In the genomic region with DNA sequence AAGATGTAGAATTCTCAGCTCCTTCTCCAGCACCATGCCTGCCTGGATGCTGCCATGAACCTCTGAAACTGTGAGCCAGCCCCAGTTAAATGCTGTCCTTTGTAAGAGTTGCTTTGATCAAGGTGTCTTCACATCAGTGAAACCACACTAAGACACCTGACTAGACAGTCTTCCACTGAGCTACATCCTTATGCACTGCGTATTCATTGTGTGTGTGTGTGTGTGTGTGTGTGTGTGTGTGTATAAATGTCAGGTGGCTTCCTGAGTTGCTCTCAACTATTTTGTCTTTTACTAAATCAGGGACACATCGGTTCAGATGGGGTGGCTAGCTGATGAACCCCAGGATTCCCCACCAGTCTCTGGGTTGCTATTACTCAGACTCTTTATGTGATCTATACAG, we compare ENCODE assay signal across 29 mouse cellular contexts. TPM values are rescaled to one million over a fixed set of nuclear protein-coding genes. Genes with fewer than 3 reads are reported as not detected.
DNase-seq lines count a peak whose midpoint lies in the region; ATAC-seq and TF ChIP-seq lines count a peak whose summit lies in the region.
"Had no signal": no experiment of that assay in that cellular context is flagged by ENCODE, and none has a peak within 500 bp of the region (broad histone marks: within the 10 kb centered on the region; RNA-seq: fewer than 3 reads in every experiment).

No protein-coding gene starts in this region.

- H3K36me3 ChIP-seq in forebrain, postnatal 0 days (ENCODE audit: insufficient read depth): peaks cover 12% of the 10 kb centered on the region
- H3K36me3 ChIP-seq in limb, embryonic 10.5 days: peaks cover 47% of the 10 kb centered on the region

- intact Hi-C loops in gastrocnemius, adult 2 months (cut with DNase I): no loop called here

- peak; percentile 90 for ATAC-seq in inflammation-experienced regulatory T-cells, adult 6 months
- ATAC-seq in forebrain, postnatal 0 days: no peak
- ATAC-seq: forebrain, embryonic 14.5 days; hindbrain, embryonic 16.5 days; intestine, postnatal 0 days; Patski had no signal

- peak; percentile 0 for DNase-seq in gastrocnemius, adult 2 months
- no peak for DNase-seq in gastrocnemius, adult 18-20 months (ENCODE audit: low spot score)
- DNase-seq in CD4-positive helper T cell, adult 2 months (ENCODE audit: low read depth, low spot score): peak; percentile 71
- DNase-seq in T-cell, adult 2 months (ENCODE audit: low spot score): peak; percentile 52
- no peak for DNase-seq in urinary bladder, postnatal 36 days (ENCODE audit: low spot score in 2 of 2)
- DNase-seq in forebrain, postnatal 0 days: no peak
- DNase-seq in limb, embryonic 10.5 days (ENCODE audit: low spot score): no peak
- DNase-seq: adrenal gland, adult 8-10 months; adrenal gland, postnatal 25 days; cerebellum, adult 11-12 months; cerebellum, adult 9-10 months; cerebellum, postnatal 14 days; gastrocnemius, postnatal 14 days; heart, adult 18-20 months; heart, postnatal 10 days; heart, postnatal 36 days had no signal

- H3K27ac ChIP-seq in gastrocnemius, adult 2 months: no peak overlapping the region
- no peak overlapping the region for H3K27ac ChIP-seq in forebrain, postnatal 0 days (ENCODE audit: low read depth, low read length)
- H3K27ac ChIP-seq in limb, embryonic 10.5 days: no peak overlapping the region
- H3K27ac ChIP-seq: embryonic facial prominence, embryonic 12.5 days; embryonic facial prominence, embryonic 15.5 days; heart, embryonic 15.5 days; hindbrain, embryonic 10.5 days; hindbrain, embryonic 13.5 days had no signal

- 100% methylated on average over 2 of the region's 2 CpGs for WGBS in forebrain, postnatal 0 days
- WGBS in limb, embryonic 10.5 days: 93% methylated on average over 2 of the region's 2 CpGs

- H3K4me1 ChIP-seq in forebrain, postnatal 0 days (ENCODE audit: insufficient read depth): no peaks in the 10 kb centered on the region
- no peaks in the 10 kb centered on the region for H3K4me1 ChIP-seq in limb, embryonic 10.5 days
- H3K4me1 ChIP-seq: embryonic facial prominence, embryonic 12.5 days; embryonic facial prominence, embryonic 15.5 days; heart, embryonic 12.5 days; heart, embryonic 15.5 days; hindbrain, embryonic 10.5 days; hindbrain, embryonic 13.5 days had no signal

- no peak overlapping the region for H3K4me3 ChIP-seq in gastrocnemius, adult 2 months
- no peak overlapping the region for H3K4me3 ChIP-seq in forebrain, postnatal 0 days (ENCODE audit: low read depth, low read length)
- H3K4me3 ChIP-seq in limb, embryonic 10.5 days: no peak overlapping the region; the same call in 1 of the 2 replicates
- H3K4me3 ChIP-seq: embryonic facial prominence, embryonic 12.5 days; embryonic facial prominence, embryonic 15.5 days; heart, embryonic 12.5 days; heart, embryonic 15.5 days; hindbrain, embryonic 10.5 days; hindbrain, embryonic 13.5 days had no signal

- no peak for TF ChIP-seq CTCF in gastrocnemius, adult 2 months (IDR thresholded peaks at IDR 0.05)
- no peak for TF ChIP-seq CTCF in forebrain, postnatal 0 days (IDR thresholded peaks at IDR 0.05; ENCODE audit: low read depth)

- no peak overlapping the region for H3K9ac ChIP-seq in forebrain, postnatal 0 days
- H3K9ac ChIP-seq: embryonic facial prominence, embryonic 12.5 days; embryonic facial prominence, embryonic 15.5 days; heart, embryonic 12.5 days; heart, embryonic 15.5 days; hindbrain, embryonic 13.5 days had no signal

- H3K27me3 ChIP-seq in forebrain, postnatal 0 days (ENCODE audit: insufficient read depth, low read length): no peaks in the 10 kb centered on the region
- H3K27me3 ChIP-seq in limb, embryonic 10.5 days (ENCODE audit: low read depth, poor library complexity, severe bottlenecking): no peaks in the 10 kb centered on the region
- H3K27me3 ChIP-seq: CH12.LX; embryonic facial prominence, embryonic 12.5 days; embryonic facial prominence, embryonic 15.5 days; heart, embryonic 12.5 days; heart, embryonic 15.5 days; hindbrain, embryonic 13.5 days; Patski had no signal

- H3K9me3 ChIP-seq in forebrain, postnatal 0 days (ENCODE audit: low read length): no peaks in the 10 kb centered on the region
- no peaks in the 10 kb centered on the region for H3K9me3 ChIP-seq in limb, embryonic 10.5 days (replicated peaks)
- H3K9me3 ChIP-seq: embryonic facial prominence, embryonic 12.5 days; embryonic facial prominence, embryonic 15.5 days; G1E; heart, embryonic 12.5 days; heart, embryonic 15.5 days; hindbrain, embryonic 10.5 days; hindbrain, embryonic 13.5 days had no signal

- H3K4me2 ChIP-seq in forebrain, postnatal 0 days (ENCODE audit: low read depth): no peak overlapping the region
- H3K4me2 ChIP-seq: embryonic facial prominence, embryonic 12.5 days; embryonic facial prominence, embryonic 15.5 days; heart, embryonic 12.5 days; heart, embryonic 15.5 days; hindbrain, embryonic 13.5 days had no signal

RNA-seq across cellular contexts. Expression of a gene that starts 10.0 kb away (rescaled TPM):
- total RNA-seq in gastrocnemius, adult 2 months (2021): 10 to 100 TPM; 15.1 to 20.6 TPM
- total RNA-seq in gastrocnemius, adult 18-20 months (2021): 10 to 100 TPM; 17.6 to 19.9 TPM
- polyA plus RNA-seq in inflammation-experienced regulatory T-cells, adult 6 months (2017; shearing (Covaris generic)): 10 to 100 TPM; 63.1 to 97.7 (median 70.1) TPM
- 87.1 and 89.3 TPM in 2 replicates for total RNA-seq in forebrain, postnatal 0 days (2014; rRNA removed)
- 69.8 and 70.2 TPM in 2 replicates for polyA plus RNA-seq in forebrain, postnatal 0 days (2015; fragmentation: Nextera tagmentation; extraction: Ambion mirVana)
- 87.2 and 96.1 TPM in 2 replicates for polyA plus RNA-seq in limb, embryonic 10.5 days (2016; fragmentation: Nextera tagmentation; extraction: Ambion mirVana)

RNA-seq across cellular contexts. Expression of a gene that starts 28.4 kb away (rescaled TPM):
- 10 to 100 TPM; 62.7 to 65.8 TPM for total RNA-seq in gastrocnemius, adult 2 months (2021)
- total RNA-seq in gastrocnemius, adult 18-20 months (2021): 10 to 100 TPM; 63.2 to 66.2 TPM
- 10 to 100 TPM; 46.4 to 53.4 (median 46.5) TPM for polyA plus RNA-seq in inflammation-experienced regulatory T-cells, adult 6 months (2017; shearing (Covaris generic))
- total RNA-seq in forebrain, postnatal 0 days (2014; rRNA removed): 3.4 and 4.7 TPM in 2 replicates
- polyA plus RNA-seq in forebrain, postnatal 0 days (2015; fragmentation: Nextera tagmentation; extraction: Ambion mirVana): 60.2 and 65.9 TPM in 2 replicates
- 405 and 451 TPM in 2 replicates for polyA plus RNA-seq in limb, embryonic 10.5 days (2016; fragmentation: Nextera tagmentation; extraction: Ambion mirVana)

RNA-seq across cellular contexts. Expression of a gene that starts 56.9 kb away (rescaled TPM):
- total RNA-seq in gastrocnemius, adult 2 months (2021): 1 to 10 TPM in 1 of 2 experiments, under 1 TPM in 1; 0.56 to 1.2 TPM
- total RNA-seq in gastrocnemius, adult 18-20 months (2021): under 1 TPM; 0.50 to 0.76 TPM
- polyA plus RNA-seq in inflammation-experienced regulatory T-cells, adult 6 months (2017; shearing (Covaris generic)): 10 to 100 TPM; 19.2 to 34.4 (median 32.0) TPM
- 1.4 and 1.8 TPM in 2 replicates for total RNA-seq in forebrain, postnatal 0 days (2014; rRNA removed)
- polyA plus RNA-seq in forebrain, postnatal 0 days (2015; fragmentation: Nextera tagmentation; extraction: Ambion mirVana): 0.73 and 0.82 TPM in 2 replicates
- polyA plus RNA-seq in limb, embryonic 10.5 days (2016; fragmentation: Nextera tagmentation; extraction: Ambion mirVana): 0.64 and 0.78 TPM in 2 replicates

Comparison
In these comparisons a context has a peak if more than half of its experiments do, and no peak if none do; other contexts are left out.
1. DNase-seq: peak in gastrocnemius, adult 2 months (single experiment), CD4-positive helper T cell, adult 2 months (single experiment) and T-cell, adult 2 months (single experiment); none in gastrocnemius, adult 18-20 months (single experiment), urinary bladder, postnatal 36 days (0 of 2), forebrain, postnatal 0 days (single experiment) and limb, embryonic 10.5 days (single experiment).
2. RNA of a gene that starts 28.4 kb away (total RNA-seq): 63.2 to 66.2 TPM in gastrocnemius, adult 18-20 months and 62.7 to 65.8 TPM in gastrocnemius, adult 2 months; 3.4 to 4.7 TPM in forebrain, postnatal 0 days; every median in the first group is over 10 times any median in the second.